Mouse (Mus musculus) liver, embryonic 16.5 days (tissue): Measurements from ENCODE around the gene Stag3. TPM values are rescaled to one million over a fixed set of nuclear protein-coding genes. Genes with fewer than 3 reads are reported as not detected.

Experiments used
- ATAC-seq: fragments of 200-750 bp; cut with Nextera tagmentation; 2 replicates; pipeline ENCODE4 v1.8.0; 2017; ENCODE audit warnings: low read depth, mild to moderate bottlenecking, moderate number of reproducible peaks, moderate library complexity
- H3K27ac ChIP-seq: fragments of 300-500 bp; sonication (generic); 2 replicates; pipeline ENCODE4 v1.5.1; 2014; ENCODE audit warnings: mild to moderate bottlenecking, low read length
- H3K27me3 ChIP-seq: fragments of 300-500 bp; sonication (generic); 2 replicates; pipeline ENCODE4 v1.6.1; 2014; ENCODE audit warnings: low read depth, low read length, mixed read lengths; ENCODE audit not compliant: control insufficient read depth, insufficient read depth
- H3K36me3 ChIP-seq: fragments of 300-500 bp; sonication (generic); 2 replicates; pipeline ENCODE4 v1.6.1; 2014; ENCODE audit warnings: mild to moderate bottlenecking; ENCODE audit not compliant: control insufficient read depth, insufficient read depth
- H3K4me1 ChIP-seq: fragments of 300-500 bp; sonication (generic); 2 replicates; pipeline ENCODE4 v1.6.1; 2014; ENCODE audit warnings: low read depth, low read length, mixed read lengths; ENCODE audit not compliant: control insufficient read depth
- H3K4me2 ChIP-seq: fragments of 300-500 bp; sonication (generic); 2 replicates; pipeline ENCODE4 v1.6.1; 2014; ENCODE audit warnings: low read depth, low read length, mixed read lengths
- H3K4me3 ChIP-seq: fragments of 300-500 bp; sonication (generic); 2 replicates; pipeline ENCODE4 v1.5.1; 2014; ENCODE audit warnings: low read depth, mild to moderate bottlenecking, low read length
- H3K9ac ChIP-seq: fragments of 300-500 bp; sonication (generic); 2 replicates; pipeline ENCODE4 v1.6.1; 2014; ENCODE audit warnings: low read depth, low read length
- H3K9me3 ChIP-seq: fragments of 300-500 bp; sonication (generic); replicated peaks from 2 replicates; pipeline ENCODE4 v1.6.1; 2016; ENCODE audit warnings: low read length; ENCODE audit not compliant: control insufficient read depth
- WGBS: fragments of 180-500 bp; shearing (Covaris S2); extraction: QIAGEN DNeasy Blood & Tissue Kit; methylation state at CpG from one replicate; pipeline ENCODE4 v1.1.7; 2014; ENCODE audit not compliant: insufficient replicate concordance; 5-methylcytosine and 5-hydroxymethylcytosine counted together
- polyA plus RNA-seq: library from polyadenylated mRNA; unstranded; fragments of >200 nt; fragmentation: Nextera tagmentation; extraction: Ambion mirVana; gene quantifications from 2 replicates; pipeline ENCODE4 v1.2.1, GENCODE M21; 2015

Gene Stag3
- polyA plus RNA-seq, 1 experiment from 2014 or later = 1.5 TPM

GRCm38 (mm10) chr5:138263260-138264206, 16.5 kb upstream of the Stag3 start, which contains the start of gene BC037034:
Gene BC037034 (minus strand): TSS chr5:138264033.
- peaks cover 38% of the 10 kb centered on the region for H3K4me1 ChIP-seq
- H3K4me3 ChIP-seq = peak within 1 kb of the TSS; percentile 90
- peak; percentile 82 for ATAC-seq
- peak within 1 kb of the TSS; percentile 90 for H3K9ac ChIP-seq
- peaks cover 5% of the 10 kb centered on the region for H3K36me3 ChIP-seq
- H3K27me3 ChIP-seq = no peaks in the 10 kb centered on the region
- peak within 1 kb of the TSS; percentile 76 for H3K27ac ChIP-seq
- H3K4me2 ChIP-seq = peak within 1 kb of the TSS; percentile 94
- no peaks in the 10 kb centered on the region for H3K9me3 ChIP-seq
- under 1% methylated on average over 71 of the region's 71 CpGs for WGBS

DNA sequence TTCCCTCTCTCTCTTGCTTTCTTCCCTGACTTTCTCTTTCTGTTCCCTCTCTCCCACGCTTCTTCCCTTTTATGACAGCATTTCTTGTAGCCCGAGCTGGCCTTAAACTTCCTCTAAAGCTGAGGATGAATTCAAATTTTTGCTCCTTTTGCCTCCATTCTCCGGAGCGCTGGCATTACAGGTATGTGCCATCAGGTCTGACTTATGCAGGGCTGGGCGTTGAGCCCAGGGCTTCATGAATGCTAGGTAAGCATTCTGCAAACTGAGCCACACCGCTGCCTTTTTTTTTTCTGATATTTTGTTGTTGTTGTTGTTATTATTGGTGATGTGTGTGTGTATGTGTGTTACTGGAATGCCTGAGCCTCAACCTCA, 15.8 kb upstream of the Stag3 start:
- peak overlapping the region; percentile 90 for H3K9ac ChIP-seq
- no peaks in the 10 kb centered on the region for H3K27me3 ChIP-seq
- peak overlapping the region; percentile 90 for H3K4me3 ChIP-seq
- WGBS = 10% methylated on average over 6 of the region's 6 CpGs
- H3K4me2 ChIP-seq = peak overlapping the region; percentile 94
- no peaks in the 10 kb centered on the region for H3K9me3 ChIP-seq
- H3K36me3 ChIP-seq = peaks cover 5% of the 10 kb centered on the region
- peak overlapping the region; percentile 76 for H3K27ac ChIP-seq
- ATAC-seq = no peak
- peaks cover 37% of the 10 kb centered on the region for H3K4me1 ChIP-seq

DNA sequence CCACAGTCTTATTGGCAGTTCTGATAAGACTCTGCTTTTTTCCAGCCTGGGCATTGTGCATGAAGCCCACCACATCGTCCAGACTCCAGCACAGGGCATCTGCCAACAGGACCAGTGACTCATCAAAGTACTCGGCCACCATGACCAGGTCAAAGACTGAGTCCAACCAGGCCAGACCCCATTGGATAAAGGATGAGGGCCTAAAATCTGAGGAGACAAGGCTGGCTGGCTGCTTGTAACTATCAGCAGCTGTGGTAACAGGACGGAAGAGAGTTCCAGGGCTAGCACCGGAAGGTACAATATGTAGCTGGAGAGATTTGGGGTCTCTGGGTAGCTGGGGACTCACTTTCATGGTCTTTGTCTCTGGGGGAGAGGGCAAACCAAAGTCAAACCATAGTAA, 14.3 kb upstream of the Stag3 start:
- no peak overlapping the region for H3K9ac ChIP-seq
- 78% methylated on average over 4 of the region's 4 CpGs for WGBS
- ATAC-seq = no peak

DNA sequence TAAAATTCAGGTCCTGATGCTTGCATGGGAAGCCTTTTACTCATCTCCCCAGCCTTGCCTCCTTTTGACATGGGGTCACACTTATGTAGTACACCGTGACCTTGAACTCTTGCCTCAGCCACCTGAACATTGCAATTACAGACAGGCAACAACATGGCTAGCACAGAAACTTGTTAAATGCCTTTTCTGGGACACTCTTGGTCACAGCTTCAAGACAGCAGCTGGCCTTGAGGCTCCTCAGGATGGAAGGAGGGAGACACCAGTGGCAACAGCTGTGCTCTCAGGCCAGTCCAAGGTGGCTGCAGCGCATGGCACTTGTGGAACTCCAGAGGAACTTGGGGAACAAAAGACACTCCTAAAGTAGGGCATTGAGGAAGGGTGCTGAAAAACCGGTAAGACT, 12.9 kb upstream of the Stag3 start:
- 72% methylated on average over 3 of the region's 3 CpGs for WGBS
- Histone ChIP-seq H3K4me1 (peaks cover 12% of the 10 kb centered on the region), H3K36me3 (no peaks in the 10 kb centered on the region), H3K4me2 (no peak overlapping the region), H3K27me3 (peaks cover 14% of the 10 kb centered on the region), H3K9ac (no peak overlapping the region), H3K9me3 (no peaks in the 10 kb centered on the region), H3K4me3 (no peak overlapping the region), H3K27ac (no peak overlapping the region)
- ATAC-seq = no peak

More for the DNA sequence above, 14.3 kb upstream of the Stag3 start:
- Histone ChIP-seq H3K9me3 (no peaks in the 10 kb centered on the region), H3K27ac (no peak overlapping the region), H3K4me1 (peaks cover 25% of the 10 kb centered on the region), H3K4me2 (no peak overlapping the region), H3K4me3 (no peak overlapping the region), H3K27me3 (peaks cover 2% of the 10 kb centered on the region; the same call in 1 of the 2 replicates), H3K36me3 (peaks cover 3% of the 10 kb centered on the region)

GRCm38 (mm10) chr5:138268980-138269379, 11.1 kb upstream of the Stag3 start:
- Histone ChIP-seq H3K27ac (no peak overlapping the region), H3K4me2 (no peak overlapping the region), H3K4me3 (no peak overlapping the region), H3K4me1 (no peaks in the 10 kb centered on the region; the same call in 1 of the 2 replicates), H3K36me3 (no peaks in the 10 kb centered on the region), H3K27me3 (peaks cover 23% of the 10 kb centered on the region), H3K9ac (no peak overlapping the region), H3K9me3 (no peaks in the 10 kb centered on the region)
- ATAC-seq = no peak
- 57% methylated on average over 4 of the region's 4 CpGs for WGBS

GRCm38 (mm10) chr5:138271232-138271631, 8.8 kb upstream of the Stag3 start:
- Histone ChIP-seq H3K27ac (no peak overlapping the region), H3K4me1 (no peaks in the 10 kb centered on the region), H3K9me3 (no peaks in the 10 kb centered on the region), H3K36me3 (no peaks in the 10 kb centered on the region), H3K4me3 (no peak overlapping the region), H3K27me3 (peaks cover 26% of the 10 kb centered on the region), H3K9ac (no peak overlapping the region), H3K4me2 (no peak overlapping the region)
- WGBS = 44% methylated on average over 3 of the region's 3 CpGs
- ATAC-seq = no peak

DNA sequence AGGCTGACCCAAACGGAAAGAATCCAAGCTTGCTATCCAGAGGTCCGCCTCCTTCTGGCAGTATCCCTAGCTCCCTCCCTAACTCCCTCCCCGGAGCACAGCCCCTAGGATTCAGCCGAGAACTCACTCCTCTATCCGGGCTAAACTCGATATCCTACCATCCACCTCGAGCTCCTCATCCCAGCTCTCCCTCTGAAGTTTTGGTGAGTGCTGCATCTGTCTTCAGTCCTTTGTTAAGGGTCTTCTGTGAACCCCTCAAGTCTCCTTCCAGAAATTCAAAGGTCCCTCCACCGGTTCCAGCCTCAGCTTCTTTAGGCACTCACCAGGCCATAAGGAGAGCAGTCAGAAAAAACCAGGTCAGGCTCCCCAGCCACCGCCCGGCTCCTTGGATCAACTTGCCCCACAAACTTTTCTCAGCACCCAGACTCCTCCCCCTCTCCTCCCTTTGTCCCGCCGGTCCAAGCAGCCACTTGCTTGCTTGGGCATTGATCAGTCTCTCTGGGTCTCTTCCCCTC, 7.6 kb upstream of the Stag3 start, which contains the start of gene Gal3st4:
TSS of gene Gal3st4 (minus strand) at position 432 of the 515 bp plus-strand sequence.
- Histone ChIP-seq H3K4me2 (no peak within 1 kb of the TSS), H3K27me3 (peaks cover 26% of the 10 kb centered on the region), H3K9ac (no peak within 1 kb of the TSS), H3K9me3 (no peaks in the 10 kb centered on the region), H3K36me3 (no peaks in the 10 kb centered on the region), H3K27ac (no peak within 1 kb of the TSS), H3K4me1 (no peaks in the 10 kb centered on the region), H3K4me3 (no peak within 1 kb of the TSS)
- ATAC-seq = no peak
- WGBS = 21% methylated on average over 12 of the region's 12 CpGs

GRCm38 (mm10) chr5:138274186-138274585, 5.9 kb upstream of the Stag3 start:
- no peak overlapping the region for H3K27ac ChIP-seq
- H3K4me1 ChIP-seq = no peaks in the 10 kb centered on the region; the same call in 1 of the 2 replicates
- no peak overlapping the region for H3K4me3 ChIP-seq
- no peaks in the 10 kb centered on the region for H3K9me3 ChIP-seq
- H3K36me3 ChIP-seq = no peaks in the 10 kb centered on the region
- H3K4me2 ChIP-seq = no peak overlapping the region
- peaks cover 31% of the 10 kb centered on the region for H3K27me3 ChIP-seq
- no peak overlapping the region for H3K9ac ChIP-seq
- ATAC-seq = no peak
- 55% methylated on average over 8 of the region's 8 CpGs for WGBS
